Mouse (Mus musculus): ENCODE data around the gene Spats2. TPM values are rescaled to one million over a fixed set of nuclear protein-coding genes. Genes with fewer than 3 reads are reported as not detected.
"Not testable (repeated sequence)": the region's sequence is repeated elsewhere in the genome, so short reads cannot be mapped to it uniquely, and the experiment has no call there.

The Spats2 gene
- polyA plus RNA-seq, 1 experiment, result 10.6 TPM

- 36% methylated on average over 14 of the region's 14 CpGs for WGBS
- no peak for DNase-seq
- Histone ChIP-seq H3K4me1 (ENCODE audit: control insufficient read depth, insufficient read depth, low read length) (peaks cover 15% of the 10 kb centered on the region), H3K4me3 (replicated peaks; ENCODE audit: extremely low read depth, low read depth, low read length) (no peak overlapping the region)
- TF ChIP-seq POLR2A (IDR thresholded peaks at IDR 0.05; ENCODE audit: borderline replicate concordance, extremely low read depth, low read depth, low read length) (no peak), CTCF (IDR thresholded peaks at IDR 0.05; ENCODE audit: insufficient read depth, low read length) (no peak)
Measured at GRCm38 (mm10) chr15:99226090-99226489, 100.4 kb downstream of the Spats2 start.

- DNase-seq, result no peak
- H3K4me3 ChIP-seq (replicated peaks; ENCODE audit: extremely low read depth, low read depth, low read length), result no peak overlapping the region
- 68% methylated on average over 10 of the region's 10 CpGs for WGBS
- H3K4me1 ChIP-seq (ENCODE audit: control insufficient read depth, insufficient read depth, low read length), result no peaks in the 10 kb centered on the region
- TF ChIP-seq CTCF (IDR thresholded peaks at IDR 0.05; ENCODE audit: insufficient read depth, low read length) (no peak), POLR2A (IDR thresholded peaks at IDR 0.05; ENCODE audit: borderline replicate concordance, extremely low read depth, low read depth, low read length) (no peak)
Measured at GRCm38 (mm10) chr15:99231998-99232397, 106.3 kb downstream of the Spats2 start.

DNA sequence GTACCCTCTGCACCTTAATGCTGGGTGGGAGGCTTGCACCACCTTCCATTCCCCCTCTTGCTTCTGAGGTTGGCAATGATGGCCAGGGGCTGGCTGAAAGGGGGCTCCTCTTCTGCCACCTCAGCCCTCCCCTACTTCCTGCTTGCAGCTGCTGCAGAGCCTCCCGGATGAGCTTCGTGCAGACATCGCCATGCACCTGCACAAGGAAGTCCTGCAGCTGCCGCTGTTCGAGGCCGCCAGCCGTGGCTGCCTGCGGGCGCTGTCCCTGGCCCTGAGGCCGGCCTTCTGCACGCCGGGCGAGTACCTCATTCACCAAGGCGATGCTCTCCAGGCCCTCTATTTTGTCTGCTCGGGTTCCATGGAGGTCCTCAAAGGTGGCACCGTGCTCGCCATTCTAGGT, 108.0 kb downstream of the Spats2 start:
- 48% methylated on average over 17 of the region's 17 CpGs for WGBS
- Histone ChIP-seq H3K4me1 (ENCODE audit: control insufficient read depth, insufficient read depth, low read length) (no peaks in the 10 kb centered on the region), H3K4me3 (replicated peaks; ENCODE audit: extremely low read depth, low read depth, low read length) (no peak overlapping the region)
- TF ChIP-seq POLR2A (IDR thresholded peaks at IDR 0.05; ENCODE audit: borderline replicate concordance, extremely low read depth, low read depth, low read length) (no peak), CTCF (IDR thresholded peaks at IDR 0.05; ENCODE audit: insufficient read depth, low read length) (no peak)
- no peak for DNase-seq

DNA sequence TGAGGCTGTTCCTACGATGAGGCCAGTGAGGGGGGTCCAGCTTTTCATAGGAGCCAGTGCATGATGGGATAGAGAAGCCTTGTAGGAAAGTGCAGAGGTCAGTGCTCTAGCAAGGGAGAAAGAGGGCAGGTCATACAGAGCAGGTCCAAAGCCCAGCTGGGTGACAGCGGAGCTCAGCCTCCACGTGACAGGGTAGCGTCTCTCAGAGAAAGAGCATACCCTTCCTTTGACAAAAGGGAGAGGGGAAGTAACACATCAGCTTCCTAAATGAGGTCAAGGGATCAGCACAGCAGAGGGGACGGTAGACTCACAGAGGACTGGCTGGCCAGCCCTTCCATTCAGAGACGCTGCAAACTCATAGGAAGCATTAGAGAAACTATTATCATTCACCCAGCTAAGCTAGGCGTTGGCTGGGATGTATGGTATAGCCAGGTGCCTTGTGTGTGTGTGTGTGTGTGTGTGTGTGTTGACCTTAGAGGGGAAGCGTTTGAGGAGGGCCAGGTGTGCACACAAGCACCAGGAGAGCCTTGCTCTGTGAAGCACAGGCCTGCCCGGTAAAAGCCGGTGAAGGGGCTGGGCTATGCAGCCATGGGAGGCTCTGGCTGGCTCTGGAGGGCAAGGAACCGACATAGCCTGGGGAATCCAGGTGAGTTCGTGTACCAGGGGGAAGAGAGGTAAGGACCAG, 108.8 kb downstream of the Spats2 start:
- Histone ChIP-seq H3K4me3 (replicated peaks; ENCODE audit: extremely low read depth, low read depth, low read length) (no peak overlapping the region), H3K4me1 (ENCODE audit: control insufficient read depth, insufficient read depth, low read length) (no peaks in the 10 kb centered on the region)
- TF ChIP-seq CTCF (IDR thresholded peaks at IDR 0.05; ENCODE audit: insufficient read depth, low read length) (no peak), POLR2A (IDR thresholded peaks at IDR 0.05; ENCODE audit: borderline replicate concordance, extremely low read depth, low read depth, low read length) (no peak)
- DNase-seq, result no peak
- WGBS, result 43% methylated on average over 12 of the region's 12 CpGs

- WGBS, result 56% methylated on average over 11 of the region's 11 CpGs
- Histone ChIP-seq H3K4me3 (replicated peaks; ENCODE audit: extremely low read depth, low read depth, low read length) (no peak overlapping the region), H3K4me1 (ENCODE audit: control insufficient read depth, insufficient read depth, low read length) (no peaks in the 10 kb centered on the region)
- TF ChIP-seq CTCF (IDR thresholded peaks at IDR 0.05; ENCODE audit: insufficient read depth, low read length), result no peak
- TF ChIP-seq POLR2A (IDR thresholded peaks at IDR 0.05; ENCODE audit: borderline replicate concordance, extremely low read depth, low read depth, low read length), result no peak
- DNase-seq, result no peak
Measured at GRCm38 (mm10) chr15:99238006-99238405, 112.3 kb downstream of the Spats2 start.

GRCm38 (mm10) chr15:99240129-99240528, 114.4 kb downstream of the Spats2 start:
- TF ChIP-seq CTCF (IDR thresholded peaks at IDR 0.05; ENCODE audit: insufficient read depth, low read length), result peak; percentile 41
- TF ChIP-seq POLR2A (IDR thresholded peaks at IDR 0.05; ENCODE audit: borderline replicate concordance, extremely low read depth, low read depth, low read length), result no peak
- Histone ChIP-seq H3K4me3 (replicated peaks; ENCODE audit: extremely low read depth, low read depth, low read length) (no peak overlapping the region), H3K4me1 (ENCODE audit: control insufficient read depth, insufficient read depth, low read length) (no peaks in the 10 kb centered on the region)
- 74% methylated on average over 4 of the region's 4 CpGs for WGBS
- DNase-seq, result no peak

- no peak for TF ChIP-seq POLR2A (IDR thresholded peaks at IDR 0.05; ENCODE audit: borderline replicate concordance, extremely low read depth, low read depth, low read length)
- TF ChIP-seq CTCF (IDR thresholded peaks at IDR 0.05; ENCODE audit: insufficient read depth, low read length), result no peak
- H3K4me3 ChIP-seq (replicated peaks; ENCODE audit: extremely low read depth, low read depth, low read length), result no peak overlapping the region
- WGBS, result 68% methylated on average over 4 of the region's 4 CpGs
- no peak for DNase-seq
- H3K4me1 ChIP-seq (ENCODE audit: control insufficient read depth, insufficient read depth, low read length), result no peaks in the 10 kb centered on the region
Measured at GRCm38 (mm10) chr15:99241249-99241648, 115.5 kb downstream of the Spats2 start.

- Histone ChIP-seq H3K4me3 (replicated peaks; ENCODE audit: extremely low read depth, low read depth, low read length) (no peak overlapping the region), H3K4me1 (ENCODE audit: control insufficient read depth, insufficient read depth, low read length) (no peaks in the 10 kb centered on the region)
- 90% methylated on average over 10 of the region's 10 CpGs for WGBS
- DNase-seq, result no peak
- no peak for TF ChIP-seq CTCF (IDR thresholded peaks at IDR 0.05; ENCODE audit: insufficient read depth, low read length)
- TF ChIP-seq POLR2A (IDR thresholded peaks at IDR 0.05; ENCODE audit: borderline replicate concordance, extremely low read depth, low read depth, low read length), result no peak
Measured at GRCm38 (mm10) chr15:99242045-99242444, 116.3 kb downstream of the Spats2 start.

DNA sequence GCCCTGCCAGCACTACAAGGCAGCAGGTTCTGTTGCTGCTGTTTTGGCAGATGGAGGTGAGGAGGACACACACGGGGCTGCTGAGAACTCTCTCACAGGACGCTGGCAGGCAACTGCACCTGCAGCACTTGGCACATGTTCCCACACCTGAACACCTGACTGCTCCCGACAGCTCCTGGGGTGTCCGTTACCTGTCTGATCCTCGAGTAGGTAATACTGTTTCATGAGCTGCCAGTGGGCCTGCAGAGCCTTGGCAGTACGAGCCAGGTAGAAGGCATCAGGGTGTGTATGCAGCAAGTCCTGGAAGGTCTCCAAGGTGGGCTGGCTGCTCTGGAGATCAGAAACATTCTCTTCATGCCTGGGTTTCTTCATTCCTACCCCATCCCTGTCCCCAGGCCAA, 121.0 kb downstream of the Spats2 start:
- not testable (repeated sequence) for DNase-seq; H3K4me1 ChIP-seq (ENCODE audit: control insufficient read depth, insufficient read depth, low read length); H3K4me3 ChIP-seq (replicated peaks; ENCODE audit: extremely low read depth, low read depth, low read length)
- WGBS, result 88% methylated on average over 6 of the region's 6 CpGs

GRCm38 (mm10) chr15:99248972-99249371, 123.3 kb downstream of the Spats2 start:
- WGBS, result 76% methylated on average over 9 of the region's 9 CpGs

More at GRCm38 (mm10) chr15:99248972-99249371, 123.3 kb downstream of the Spats2 start:
- Histone ChIP-seq H3K4me1 (ENCODE audit: control insufficient read depth, insufficient read depth, low read length) (no peaks in the 10 kb centered on the region), H3K4me3 (replicated peaks; ENCODE audit: extremely low read depth, low read depth, low read length) (no peak overlapping the region)
- no peak for TF ChIP-seq POLR2A (IDR thresholded peaks at IDR 0.05; ENCODE audit: borderline replicate concordance, extremely low read depth, low read depth, low read length)
- no peak for TF ChIP-seq CTCF (IDR thresholded peaks at IDR 0.05; ENCODE audit: insufficient read depth, low read length)
- DNase-seq, result no peak

Data from lung, adult 2 months (tissue).